Mouse (Mus musculus): ENCODE results near the gene Apba2.

- TF ChIP-seq CTCF (IDR thresholded peaks at IDR 0.05; ENCODE audit: low read depth), result no peak
- TF ChIP-seq EP300 (IDR thresholded peaks at IDR 0.05; ENCODE audit: low read depth), result no peak
These were observed 78.4 kb downstream of the Apba2 start for GRCm38 (mm10) chr7:64579887-64580286.

Data from heart, postnatal 0 days (tissue).